Mouse (Mus musculus): ENCODE measurements around the gene Pxn. TPM values are rescaled to one million over a fixed set of nuclear protein-coding genes. Genes with fewer than 3 reads are reported as not detected.
A peak's percentile ranks its signal among the peaks of the same experiment; 100 is the strongest.
"Not testable (repeated sequence)": the region's sequence is repeated elsewhere in the genome, so short reads cannot be mapped to it uniquely, and the experiment has no call there.

Pxn gene
- total RNA-seq, 2 experiments from 2014 or later: 18.8 to 20.8 TPM

GRCm38 (mm10) chr5:115484996-115485395, 21.5 kb upstream of the Pxn start:
- no peak for DNase-seq (ENCODE audit: extremely low spot score in 1 of 2, low spot score in 2 of 2)
- intact Hi-C loops (cut with DNase I): no loop called here

- intact Hi-C loops (cut with DNase I): no loop called here
- DNase-seq (ENCODE audit: extremely low spot score in 1 of 2, low spot score in 2 of 2): no peak
Observed at GRCm38 (mm10) chr5:115485489-115486205, 20.8 kb upstream of the Pxn start.

- no peak for DNase-seq (ENCODE audit: extremely low spot score in 1 of 2, low spot score in 2 of 2)
- intact Hi-C loops (cut with DNase I): no loop called here
Observed at GRCm38 (mm10) chr5:115486726-115487125, 19.8 kb upstream of the Pxn start.

- intact Hi-C loops (cut with DNase I): no loop called here
- DNase-seq (ENCODE audit: extremely low spot score in 1 of 2, low spot score in 2 of 2): no peak
Observed at GRCm38 (mm10) chr5:115487353-115487752, 19.1 kb upstream of the Pxn start.

- no peak for DNase-seq (ENCODE audit: extremely low spot score in 1 of 2, low spot score in 2 of 2)
- intact Hi-C loops (cut with DNase I): no loop called here
Observed at GRCm38 (mm10) chr5:115487942-115488580, 18.4 kb upstream of the Pxn start.

- peak; percentile 81 to 87 for DNase-seq (ENCODE audit: extremely low spot score in 1 of 2, low spot score in 2 of 2)
- intact Hi-C loops (cut with DNase I): no loop called here
Observed at GRCm38 (mm10) chr5:115488841-115489698, 17.4 kb upstream of the Pxn start.

GRCm38 (mm10) chr5:115489699-115490637, 16.5 kb upstream of the Pxn start:
- peak; percentile 85 to 91 for DNase-seq (ENCODE audit: extremely low spot score in 1 of 2, low spot score in 2 of 2)
- intact Hi-C loops (cut with DNase I): no loop called here

- intact Hi-C loops (cut with DNase I): no loop called here
Observed at GRCm38 (mm10) chr5:115490638-115491000, 15.9 kb upstream of the Pxn start.

GRCm38 (mm10) chr5:115491076-115491475, 15.4 kb upstream of the Pxn start:
- no peak for DNase-seq (ENCODE audit: extremely low spot score in 1 of 2, low spot score in 2 of 2)

More at GRCm38 (mm10) chr5:115490638-115491000, 15.9 kb upstream of the Pxn start:
- no peak for DNase-seq (ENCODE audit: extremely low spot score in 1 of 2, low spot score in 2 of 2)

GRCm38 (mm10) chr5:115491771-115492322, 14.6 kb upstream of the Pxn start:
- peak in 1 of 2 experiments; percentile 75 for DNase-seq (ENCODE audit: extremely low spot score in 1 of 2, low spot score in 2 of 2)
- intact Hi-C loops (cut with DNase I): no loop called here

More at GRCm38 (mm10) chr5:115491076-115491475, 15.4 kb upstream of the Pxn start:
- intact Hi-C loops (cut with DNase I): no loop called here

- no peak for DNase-seq (ENCODE audit: extremely low spot score in 1 of 2, low spot score in 2 of 2)
- intact Hi-C loops (cut with DNase I): no loop called here
Observed at GRCm38 (mm10) chr5:115492711-115493335, 13.7 kb upstream of the Pxn start.

- no peak for DNase-seq (ENCODE audit: extremely low spot score in 1 of 2, low spot score in 2 of 2)
- intact Hi-C loops (cut with DNase I): no loop called here
Observed at GRCm38 (mm10) chr5:115493441-115493840, 13.0 kb upstream of the Pxn start.

GRCm38 (mm10) chr5:115495618-115496017, 10.9 kb upstream of the Pxn start:
- DNase-seq (ENCODE audit: extremely low spot score in 1 of 2, low spot score in 2 of 2); intact Hi-C loops (cut with DNase I): not testable (repeated sequence)

- intact Hi-C loops (cut with DNase I): no loop called here
- DNase-seq (ENCODE audit: extremely low spot score in 1 of 2, low spot score in 2 of 2): no peak
Observed at GRCm38 (mm10) chr5:115497033-115497432, 9.4 kb upstream of the Pxn start.

- intact Hi-C loops (cut with DNase I): no loop called here
- DNase-seq (ENCODE audit: extremely low spot score in 1 of 2, low spot score in 2 of 2): no peak
Observed at GRCm38 (mm10) chr5:115498307-115499240, 7.9 kb upstream of the Pxn start.

- intact Hi-C loops (cut with DNase I): no loop called here
- no peak for DNase-seq (ENCODE audit: extremely low spot score in 1 of 2, low spot score in 2 of 2)
Observed at GRCm38 (mm10) chr5:115500383-115500935, 6.0 kb upstream of the Pxn start.

GRCm38 (mm10) chr5:115503035-115503434, 3.4 kb upstream of the Pxn start:
- DNase-seq (ENCODE audit: extremely low spot score in 1 of 2, low spot score in 2 of 2): no peak
- intact Hi-C loops (cut with DNase I): no loop called here

Data from left cerebral cortex, postnatal 10 days (tissue).